Mouse (Mus musculus) WW6 (cell line): ENCODE results near the gene Prkacb.
"Not testable (repeated sequence)": the region's sequence is repeated elsewhere in the genome, so short reads cannot be mapped to it uniquely, and the experiment has no call there.

Experiments
- DNase-seq: peaks from one replicate; pipeline ENCODE4 v3.0.0-alpha.2; 2013; ENCODE audit warnings: low read depth, low spot score

The Prkacb gene

GRCm38 (mm10) chr3:146778451-146778850, 34.3 kb downstream of the Prkacb start:
- DNase-seq = no peak

- no peak for DNase-seq
Observed at GRCm38 (mm10) chr3:146776711-146777110, 36.1 kb downstream of the Prkacb start.

- DNase-seq = no peak
Observed at GRCm38 (mm10) chr3:146770853-146771252, 41.9 kb downstream of the Prkacb start.

GRCm38 (mm10) chr3:146769940-146770659, 42.7 kb downstream of the Prkacb start:
- DNase-seq = no peak

GRCm38 (mm10) chr3:146769569-146769939, 43.2 kb downstream of the Prkacb start:
- no peak for DNase-seq

- no peak for DNase-seq
Observed at GRCm38 (mm10) chr3:146768921-146769320, 43.9 kb downstream of the Prkacb start.

- DNase-seq = no peak
Observed at GRCm38 (mm10) chr3:146768360-146768759, 44.4 kb downstream of the Prkacb start.

GRCm38 (mm10) chr3:146766701-146767181, 46.0 kb downstream of the Prkacb start:
- DNase-seq = no peak

GRCm38 (mm10) chr3:146766071-146766605, 46.7 kb downstream of the Prkacb start:
- DNase-seq = no peak

- no peak for DNase-seq
Observed at GRCm38 (mm10) chr3:146764871-146765529, 47.8 kb downstream of the Prkacb start.

GRCm38 (mm10) chr3:146763054-146763453, 49.7 kb downstream of the Prkacb start:
- DNase-seq = not testable (repeated sequence)

GRCm38 (mm10) chr3:146761276-146761675, 51.5 kb downstream of the Prkacb start:
- DNase-seq = no peak

- DNase-seq = no peak
Observed at GRCm38 (mm10) chr3:146757970-146758960, 54.5 kb downstream of the Prkacb start.

GRCm38 (mm10) chr3:146754270-146754669, 58.5 kb downstream of the Prkacb start:
- no peak for DNase-seq

GRCm38 (mm10) chr3:146741564-146742202, 71.1 kb downstream of the Prkacb start:
- DNase-seq = no peak

GRCm38 (mm10) chr3:146741158-146741557, 71.6 kb downstream of the Prkacb start:
- no peak for DNase-seq

GRCm38 (mm10) chr3:146736186-146736585, 76.6 kb downstream of the Prkacb start:
- not testable (repeated sequence) for DNase-seq

GRCm38 (mm10) chr3:146735657-146736056, 77.1 kb downstream of the Prkacb start:
- DNase-seq = no peak

- no peak for DNase-seq
Observed at GRCm38 (mm10) chr3:146734907-146735629, 77.7 kb downstream of the Prkacb start.

- no peak for DNase-seq
Observed at GRCm38 (mm10) chr3:146731499-146731898, 81.3 kb downstream of the Prkacb start.
